Mouse (Mus musculus) limb, embryonic 12.5 days (tissue): ENCODE measurements around the gene Scin. TPM values are rescaled to one million over a fixed set of nuclear protein-coding genes. Genes with fewer than 3 reads are reported as not detected.

ENCODE experiments used
- ATAC-seq: fragments of 200-750 bp; cut with Nextera tagmentation; 2 replicates; pipeline ENCODE4 v1.8.0; 2017; ENCODE audit warnings: low read depth, moderate TSS enrichment; ENCODE audit not compliant: insufficient number of reproducible peaks, insufficient read depth, low FRiP score, low TSS enrichment
- H3K27ac ChIP-seq: fragments of 300-500 bp; sonication (generic); 2 replicates; pipeline ENCODE4 v1.5.1; 2016; ENCODE audit warnings: mild to moderate bottlenecking, moderate library complexity
- H3K27me3 ChIP-seq: fragments of 300-500 bp; sonication (generic); 2 replicates; pipeline ENCODE4 v1.6.1; 2016; ENCODE audit warnings: mild to moderate bottlenecking, moderate library complexity
- H3K36me3 ChIP-seq: fragments of 300-500 bp; sonication (generic); 2 replicates; pipeline ENCODE4 v1.6.1; 2016; ENCODE audit warnings: mild to moderate bottlenecking, moderate library complexity
- H3K4me1 ChIP-seq: fragments of 300-500 bp; sonication (generic); replicated peaks from 2 replicates; pipeline ENCODE4 v1.6.1; 2016
- H3K4me2 ChIP-seq: fragments of 300-500 bp; sonication (generic); 2 replicates; pipeline ENCODE4 v1.6.1; 2016; ENCODE audit warnings: mild to moderate bottlenecking, moderate library complexity
- H3K4me3 ChIP-seq: fragments of 300-500 bp; sonication (generic); replicated peaks from 2 replicates; pipeline ENCODE4 v1.5.1; 2016; ENCODE audit warnings: mild to moderate bottlenecking
- H3K9ac ChIP-seq: fragments of 300-500 bp; sonication (generic); replicated peaks from 2 replicates; pipeline ENCODE4 v1.6.1; 2016; ENCODE audit warnings: mild to moderate bottlenecking, moderate library complexity
- H3K9me3 ChIP-seq: fragments of 300-500 bp; sonication (generic); 2 replicates; pipeline ENCODE4 v1.6.1; 2016; ENCODE audit warnings: mild to moderate bottlenecking, moderate library complexity
- WGBS: fragments of 180-500 bp; shearing (Covaris S2); methylation state at CpG from one replicate; pipeline ENCODE4 v1.1.7; 2016; 5-methylcytosine and 5-hydroxymethylcytosine counted together
- polyA plus RNA-seq: library from polyadenylated mRNA; unstranded; fragments of >200 nt; fragmentation: Nextera tagmentation; extraction: Ambion mirVana; gene quantifications from 2 replicates; pipeline ENCODE4 v1.2.1, GENCODE M21; 2016

The Scin gene
- polyA plus RNA-seq, 1 experiment from 2014 or later = 7.0 TPM

DNA sequence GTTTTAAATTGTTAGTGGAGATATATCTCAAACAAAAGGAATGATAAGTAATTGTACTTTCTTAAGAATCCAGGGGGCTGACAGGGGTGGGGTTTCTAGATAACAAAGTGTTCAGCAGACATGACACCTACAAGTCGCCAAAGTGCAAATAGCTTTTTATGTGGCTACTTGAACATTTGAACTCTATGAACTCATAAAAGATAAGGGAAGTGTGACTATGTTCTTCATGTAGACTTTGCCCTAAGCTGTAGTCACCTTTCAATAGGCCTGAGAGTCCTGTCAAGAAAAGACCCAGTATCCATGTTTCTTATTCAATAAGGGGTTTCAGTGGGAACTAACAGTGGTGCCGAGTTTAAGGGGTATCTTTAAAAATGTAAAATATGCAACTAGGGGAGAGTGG, 110.1 kb downstream of the Scin start:
- Histone ChIP-seq H3K27ac (no peak overlapping the region), H3K4me3 (no peak overlapping the region), H3K4me1 (no peaks in the 10 kb centered on the region), H3K36me3 (no peaks in the 10 kb centered on the region), H3K4me2 (no peak overlapping the region), H3K27me3 (no peaks in the 10 kb centered on the region), H3K9ac (no peak overlapping the region), H3K9me3 (no peaks in the 10 kb centered on the region)
- WGBS = 78% methylated on average over 2 of the region's 2 CpGs
- ATAC-seq = no peak

- no peaks in the 10 kb centered on the region for H3K9me3 ChIP-seq
- H3K27me3 ChIP-seq = no peaks in the 10 kb centered on the region
- no peak overlapping the region for H3K9ac ChIP-seq
- H3K4me1 ChIP-seq = no peaks in the 10 kb centered on the region
- no peak overlapping the region for H3K27ac ChIP-seq
- no peak overlapping the region for H3K4me2 ChIP-seq
- 83% methylated on average over 3 of the region's 3 CpGs for WGBS
- no peaks in the 10 kb centered on the region for H3K36me3 ChIP-seq
- no peak overlapping the region for H3K4me3 ChIP-seq
- no peak for ATAC-seq
Observed at GRCm38 (mm10) chr12:40023014-40023642, 110.9 kb downstream of the Scin start.

- no peak overlapping the region for H3K4me2 ChIP-seq
- no peaks in the 10 kb centered on the region for H3K27me3 ChIP-seq
- WGBS = 89% methylated on average over 3 of the region's 3 CpGs
- H3K9me3 ChIP-seq = no peaks in the 10 kb centered on the region
- H3K36me3 ChIP-seq = no peaks in the 10 kb centered on the region
- H3K27ac ChIP-seq = no peak overlapping the region
- ATAC-seq = no peak
- H3K4me3 ChIP-seq = no peak overlapping the region
- 0 out of 2 replicates have a peak, but pooled peaks cover under 1% of the 10 kb centered on the region for H3K4me1 ChIP-seq
- no peak overlapping the region for H3K9ac ChIP-seq
Observed at GRCm38 (mm10) chr12:40022344-40022743, 111.7 kb downstream of the Scin start.

DNA sequence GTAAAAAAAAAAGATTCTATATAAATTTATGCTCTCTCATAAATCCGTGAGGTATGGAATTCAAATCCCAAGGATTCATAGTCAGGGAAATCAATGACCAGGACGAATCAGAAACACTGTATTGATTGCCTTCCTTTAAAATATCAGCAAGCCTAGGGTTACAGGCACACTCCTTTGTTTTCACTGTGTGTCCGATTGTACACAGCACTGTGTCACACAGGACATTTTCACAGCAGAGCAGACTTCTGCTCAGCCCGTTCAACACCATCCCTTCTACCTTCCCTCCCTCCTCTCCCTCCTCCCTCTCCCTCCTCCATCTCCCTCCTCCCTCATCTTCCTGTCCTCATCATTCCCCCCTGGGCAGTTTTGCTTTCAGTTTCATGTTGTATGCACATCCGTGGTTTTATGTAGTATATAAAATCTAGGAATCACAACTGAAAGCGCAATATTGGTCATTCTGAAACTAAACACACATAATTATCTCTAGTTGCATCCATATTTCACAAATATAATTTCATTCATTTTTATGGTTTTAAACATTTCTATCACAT, 116.0 kb downstream of the Scin start:
- no peak overlapping the region for H3K4me3 ChIP-seq
- no peak overlapping the region for H3K4me2 ChIP-seq
- peaks cover 21% of the 10 kb centered on the region for H3K4me1 ChIP-seq
- no peaks in the 10 kb centered on the region for H3K36me3 ChIP-seq
- no peak overlapping the region for H3K9ac ChIP-seq
- no peak for ATAC-seq
- H3K9me3 ChIP-seq = no peaks in the 10 kb centered on the region
- no peak overlapping the region for H3K27ac ChIP-seq
- no peaks in the 10 kb centered on the region for H3K27me3 ChIP-seq
- 77% methylated on average over 6 of the region's 6 CpGs for WGBS

- no peaks in the 10 kb centered on the region for H3K27me3 ChIP-seq
- peak overlapping the region; percentile 44; the same call in 1 of the 2 replicates for H3K9ac ChIP-seq
- no peaks in the 10 kb centered on the region for H3K36me3 ChIP-seq
- WGBS = 13% methylated on average over 19 of the region's 19 CpGs
- no peaks in the 10 kb centered on the region for H3K9me3 ChIP-seq
- peaks cover 21% of the 10 kb centered on the region for H3K4me1 ChIP-seq
- peak overlapping the region; percentile 53 for H3K4me2 ChIP-seq
- H3K4me3 ChIP-seq = peak overlapping the region; percentile 35
- H3K27ac ChIP-seq = peak overlapping the region; percentile 70
- ATAC-seq = peak; percentile 81
Observed at GRCm38 (mm10) chr12:40016648-40017460, 117.2 kb downstream of the Scin start.

DNA sequence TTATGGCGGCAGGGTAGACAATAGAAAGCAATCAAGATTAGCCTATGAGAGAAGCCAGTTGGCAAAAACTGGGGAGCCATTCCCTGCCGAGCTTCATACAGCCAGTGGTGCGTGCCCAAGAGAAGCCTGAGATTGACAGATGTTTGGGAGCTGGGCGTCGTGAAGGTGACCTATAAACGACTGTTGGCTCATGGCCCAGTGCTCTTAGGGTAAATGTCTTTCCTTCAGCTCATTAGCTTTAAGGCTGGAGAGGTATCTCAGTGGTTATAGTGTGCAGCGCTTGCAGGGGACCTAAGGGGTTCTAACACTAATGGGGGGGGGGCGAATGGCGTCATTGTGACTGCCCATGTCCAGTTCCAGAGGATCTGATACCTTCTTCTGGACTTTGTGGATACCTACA, 118.0 kb downstream of the Scin start:
- WGBS = 58% methylated on average over 9 of the region's 9 CpGs
- no peak for ATAC-seq
- Histone ChIP-seq H3K27me3 (no peaks in the 10 kb centered on the region), H3K9me3 (no peaks in the 10 kb centered on the region), H3K27ac (peak overlapping the region; percentile 70; the same call in 1 of the 2 replicates), H3K4me1 (peaks cover 21% of the 10 kb centered on the region), H3K9ac (no peak overlapping the region), H3K4me2 (peak overlapping the region; percentile 53; the same call in 1 of the 2 replicates), H3K4me3 (no peak overlapping the region), H3K36me3 (no peaks in the 10 kb centered on the region)

DNA sequence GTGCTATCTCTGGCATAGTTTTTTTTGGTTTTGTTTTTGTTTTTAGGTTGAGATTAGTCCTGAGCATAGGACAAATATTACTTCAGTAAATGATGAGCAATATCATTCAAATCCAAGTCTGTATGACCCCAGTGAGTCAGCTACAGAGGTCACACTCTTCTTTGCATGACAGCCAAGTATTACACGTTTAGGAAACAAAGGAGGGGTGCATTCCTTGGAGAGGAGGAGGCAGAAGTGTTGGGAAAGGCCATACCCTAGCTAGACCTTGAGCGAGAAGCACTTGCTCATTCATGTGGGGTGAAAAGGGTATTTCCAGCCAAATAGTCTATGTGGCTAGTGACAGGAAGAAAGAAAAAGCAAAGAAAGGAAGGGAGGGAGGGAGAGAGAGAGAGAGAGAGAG, 124.2 kb downstream of the Scin start:
- no peak overlapping the region for H3K4me3 ChIP-seq

More for the DNA sequence above, 124.2 kb downstream of the Scin start:
- Histone ChIP-seq H3K4me2 (no peak overlapping the region), H3K4me1 (peaks cover 7% of the 10 kb centered on the region; the same call in 1 of the 2 replicates), H3K9me3 (no peaks in the 10 kb centered on the region), H3K36me3 (no peaks in the 10 kb centered on the region), H3K9ac (no peak overlapping the region), H3K27ac (no peak overlapping the region), H3K27me3 (no peaks in the 10 kb centered on the region)
- WGBS = 77% methylated on average over 2 of the region's 2 CpGs
- no peak for ATAC-seq

Other genes with a start within 250 kb of the Scin start
- 39.6 and 41.5 TPM in 2 replicates for gene Arl4a, start 96.2 kb downstream of the Scin start, polyA plus RNA-seq
- gene Lsmem1, start 65.3 kb upstream of the Scin start, polyA plus RNA-seq = 0.19 TPM in 1 of 2 replicates, not detected in the other
- 128 and 131 TPM in 2 replicates for gene Ifrd1, start 114.3 kb upstream of the Scin start, polyA plus RNA-seq